Mouse (Mus musculus): Measurements from ENCODE around the gene Arhgap15.

DNA sequence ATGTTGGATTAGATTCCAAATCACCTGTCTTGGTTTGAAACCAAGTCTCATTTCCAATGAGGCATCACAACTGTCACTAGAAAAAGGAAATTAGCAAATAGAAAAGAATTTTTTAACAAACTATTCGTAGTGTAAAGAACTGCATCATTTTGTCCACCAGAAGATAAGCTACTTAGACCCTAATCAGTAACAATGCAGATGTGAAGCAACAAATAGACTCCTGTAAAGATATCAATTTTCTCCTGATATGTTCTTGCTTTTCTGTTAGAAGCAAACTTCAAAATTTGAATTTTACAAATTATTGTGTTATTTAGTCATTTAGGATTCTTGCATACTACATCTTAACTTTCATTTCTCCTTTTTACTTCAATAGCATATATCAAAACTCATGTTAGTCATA, 253.8 kb downstream of the Arhgap15 start:
- TF ChIP-seq CTCF (IDR thresholded peaks at IDR 0.05; ENCODE audit: borderline replicate concordance, extremely low read depth, insufficient read depth, insufficient read length): no peak
- no peak for TF ChIP-seq POLR2A (IDR thresholded peaks at IDR 0.05; ENCODE audit: borderline replicate concordance, extremely low read depth, insufficient read depth, insufficient read length, poor library complexity, severe bottlenecking)
